Mouse (Mus musculus) lung, postnatal 0 days (tissue): Measurements from ENCODE around the gene Tbc1d10a. TPM values are rescaled to one million over a fixed set of nuclear protein-coding genes. Genes with fewer than 3 reads are reported as not detected.

Experiments used
- ATAC-seq: fragments of 200-750 bp; cut with Nextera tagmentation; 2 replicates; pipeline ENCODE4 v1.8.0; 2017; ENCODE audit warnings: moderate library complexity
- DNase-seq: peaks from one replicate; pipeline ENCODE4 v3.0.0-alpha.2; 2016; ENCODE audit warnings: low spot score
- H3K27ac ChIP-seq: fragments of 300-500 bp; sonication (generic); 2 replicates; pipeline ENCODE4 v1.5.1; 2014; ENCODE audit warnings: antibody characterized with exemption, mild to moderate bottlenecking, low read length, mixed read lengths
- H3K27me3 ChIP-seq: fragments of 300-500 bp; sonication (generic); replicated peaks from 2 replicates; pipeline ENCODE4 v1.6.1; 2014; ENCODE audit warnings: low read length, mixed read lengths; ENCODE audit not compliant: insufficient read depth
- H3K36me3 ChIP-seq: fragments of 300-500 bp; sonication (generic); 2 replicates; pipeline ENCODE4 v1.6.1; 2014; ENCODE audit warnings: low read length, mixed read lengths; ENCODE audit not compliant: insufficient read depth
- H3K4me1 ChIP-seq: fragments of 300-500 bp; sonication (generic); 2 replicates; pipeline ENCODE4 v1.6.1; 2014; ENCODE audit warnings: antibody characterized with exemption, low read depth, low read length, mixed read lengths; ENCODE audit not compliant: insufficient read depth
- H3K4me2 ChIP-seq: fragments of 300-500 bp; sonication (generic); replicated peaks from 2 replicates; pipeline ENCODE4 v1.6.1; 2014; ENCODE audit warnings: low read depth, mild to moderate bottlenecking, low read length, moderate library complexity, mixed read lengths
- H3K4me3 ChIP-seq: fragments of 300-500 bp; sonication (generic); 2 replicates; pipeline ENCODE4 v1.5.1; 2014; ENCODE audit warnings: low read depth, low read length
- H3K9ac ChIP-seq: fragments of 300-500 bp; sonication (generic); replicated peaks from 2 replicates; pipeline ENCODE4 v1.6.1; 2014; ENCODE audit warnings: low read depth, mild to moderate bottlenecking
- H3K9me3 ChIP-seq: fragments of 300-500 bp; sonication (generic); 2 replicates; pipeline ENCODE4 v1.6.1; 2016; ENCODE audit warnings: low read length, mixed read lengths
- CTCF ChIP-seq: IDR thresholded peaks from 2 replicates; pipeline ENCODE4 v1.5.1; 2016; ENCODE audit warnings: antibody characterized with exemption, mild to moderate bottlenecking
- EP300 ChIP-seq: IDR thresholded peaks from 2 replicates; pipeline ENCODE4 v1.6.1; 2016; ENCODE audit warnings: antibody characterized with exemption, mild to moderate bottlenecking, control low read depth
- WGBS: fragments of 180-500 bp; shearing (Covaris S2); extraction: QIAGEN DNeasy Blood & Tissue Kit; methylation state at CpG from one replicate; pipeline ENCODE4 v1.1.7; 2014; 5-methylcytosine and 5-hydroxymethylcytosine counted together
- polyA plus RNA-seq: library from polyadenylated mRNA; unstranded; fragments of >200 nt; fragmentation: Nextera tagmentation; extraction: Ambion mirVana; gene quantifications from 2 replicates; pipeline ENCODE4 v1.2.1, GENCODE M21; 2015

Gene Tbc1d10a
- 41.7 and 43.8 TPM in 2 replicates for polyA plus RNA-seq

DNA sequence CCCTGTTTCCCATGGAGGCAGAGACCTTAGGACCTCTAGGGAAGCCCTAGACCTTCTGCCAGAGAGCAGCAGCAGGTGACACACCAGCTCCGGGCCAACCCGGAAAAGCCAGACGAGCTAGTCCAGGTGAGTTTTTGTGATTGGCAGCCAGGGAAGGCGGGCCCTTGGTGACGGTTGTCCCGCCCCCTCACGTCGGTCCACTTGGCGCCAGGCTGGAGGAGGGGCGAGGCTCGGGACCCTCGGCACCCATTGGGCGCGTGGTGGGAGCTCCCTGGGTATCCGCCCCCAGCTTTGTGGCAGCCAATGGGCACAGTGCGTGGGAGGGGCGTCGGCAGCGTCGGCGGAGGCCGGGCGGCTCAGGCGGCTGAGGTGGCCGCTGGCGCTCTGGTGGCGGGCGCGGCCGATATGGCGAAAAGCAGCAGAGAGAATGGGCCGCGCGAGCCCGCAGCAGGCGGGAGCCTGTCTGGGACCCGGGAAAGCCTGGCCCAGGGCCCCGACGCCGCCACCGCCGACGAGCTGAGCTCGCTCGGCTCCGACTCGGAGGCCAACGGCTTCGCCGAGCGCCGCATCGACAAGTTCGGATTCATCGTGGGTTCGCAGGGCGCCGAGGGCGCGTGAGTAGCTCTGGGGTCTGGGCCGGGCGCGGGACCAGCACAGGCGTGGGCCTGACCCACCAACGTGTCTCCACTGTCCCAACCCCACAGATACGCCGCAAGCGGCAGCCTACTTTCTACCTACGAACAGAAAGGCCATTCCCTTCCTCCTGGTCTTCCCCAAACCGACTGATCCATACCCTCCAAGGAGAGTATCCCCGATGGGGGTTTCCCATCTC is at the start of gene Tbc1d10a:
Gene Tbc1d10a, plus strand, starts transcription at position 304 of the 832 bp plus-strand sequence.
- peak within 1 kb of the TSS; percentile 84 for H3K27ac ChIP-seq
- WGBS: 3% methylated on average over 64 of the region's 71 CpGs
- ATAC-seq: peak; percentile 100

GRCm38 (mm10) chr11:4138964-4139363 is 47.6 kb upstream of the Tbc1d10a start:
- Histone ChIP-seq H3K36me3 (peaks cover 12% of the 10 kb centered on the region; the same call in 1 of the 2 replicates), H3K4me3 (no peak overlapping the region), H3K27me3 (no peaks in the 10 kb centered on the region), H3K4me2 (no peak overlapping the region), H3K27ac (no peak overlapping the region), H3K9me3 (no peaks in the 10 kb centered on the region), H3K4me1 (peaks cover 10% of the 10 kb centered on the region; the same call in 1 of the 2 replicates), H3K9ac (no peak overlapping the region)
- ATAC-seq (no peak), DNase-seq (no peak)
- TF ChIP-seq EP300 (no peak), CTCF (no peak)
- 71% methylated on average over 2 of the region's 2 CpGs for WGBS

More for the DNA sequence above, at the start of gene Tbc1d10a:
- no peaks in the 10 kb centered on the region for H3K27me3 ChIP-seq
- peak within 1 kb of the TSS; percentile 84 for H3K4me3 ChIP-seq
- TF ChIP-seq EP300 (no peak), CTCF (no peak; the same call in 1 of the 2 replicates)
- no peaks in the 10 kb centered on the region for H3K36me3 ChIP-seq
- peaks cover 21% of the 10 kb centered on the region; the same call in 1 of the 2 replicates for H3K4me1 ChIP-seq
- no peaks in the 10 kb centered on the region for H3K9me3 ChIP-seq
- DNase-seq: peak; percentile 99
- H3K4me2 ChIP-seq: peak within 1 kb of the TSS; percentile 94
- peak within 1 kb of the TSS; percentile 91 for H3K9ac ChIP-seq

- Histone ChIP-seq H3K9ac (no peak overlapping the region), H3K4me2 (no peak overlapping the region), H3K4me3 (no peak overlapping the region), H3K27me3 (no peaks in the 10 kb centered on the region), H3K9me3 (no peaks in the 10 kb centered on the region), H3K27ac (peak overlapping the region; percentile 39; the same call in 1 of the 2 replicates), H3K36me3 (peaks cover 12% of the 10 kb centered on the region; the same call in 1 of the 2 replicates), H3K4me1 (peaks cover 2% of the 10 kb centered on the region; the same call in 1 of the 2 replicates)
- TF ChIP-seq EP300: peak; percentile 70
- TF ChIP-seq CTCF: no peak
- ATAC-seq (peak; percentile 87), DNase-seq (peak; percentile 75)
Observed at GRCm38 (mm10) chr11:4141505-4141904, 45.1 kb upstream of the Tbc1d10a start.

GRCm38 (mm10) chr11:4142352-4142751 is 44.2 kb upstream of the Tbc1d10a start:
- no peak for DNase-seq
- H3K4me2 ChIP-seq: no peak overlapping the region
- TF ChIP-seq EP300 (no peak), CTCF (no peak)
- H3K36me3 ChIP-seq: peaks cover 12% of the 10 kb centered on the region; the same call in 1 of the 2 replicates
- 73% methylated on average over 4 of the region's 4 CpGs for WGBS
- H3K9ac ChIP-seq: no peak overlapping the region
- H3K9me3 ChIP-seq: no peaks in the 10 kb centered on the region
- H3K4me1 ChIP-seq: no peaks in the 10 kb centered on the region
- peak overlapping the region; percentile 39; the same call in 1 of the 2 replicates for H3K27ac ChIP-seq
- ATAC-seq: no peak
- no peaks in the 10 kb centered on the region for H3K27me3 ChIP-seq
- H3K4me3 ChIP-seq: no peak overlapping the region

DNA sequence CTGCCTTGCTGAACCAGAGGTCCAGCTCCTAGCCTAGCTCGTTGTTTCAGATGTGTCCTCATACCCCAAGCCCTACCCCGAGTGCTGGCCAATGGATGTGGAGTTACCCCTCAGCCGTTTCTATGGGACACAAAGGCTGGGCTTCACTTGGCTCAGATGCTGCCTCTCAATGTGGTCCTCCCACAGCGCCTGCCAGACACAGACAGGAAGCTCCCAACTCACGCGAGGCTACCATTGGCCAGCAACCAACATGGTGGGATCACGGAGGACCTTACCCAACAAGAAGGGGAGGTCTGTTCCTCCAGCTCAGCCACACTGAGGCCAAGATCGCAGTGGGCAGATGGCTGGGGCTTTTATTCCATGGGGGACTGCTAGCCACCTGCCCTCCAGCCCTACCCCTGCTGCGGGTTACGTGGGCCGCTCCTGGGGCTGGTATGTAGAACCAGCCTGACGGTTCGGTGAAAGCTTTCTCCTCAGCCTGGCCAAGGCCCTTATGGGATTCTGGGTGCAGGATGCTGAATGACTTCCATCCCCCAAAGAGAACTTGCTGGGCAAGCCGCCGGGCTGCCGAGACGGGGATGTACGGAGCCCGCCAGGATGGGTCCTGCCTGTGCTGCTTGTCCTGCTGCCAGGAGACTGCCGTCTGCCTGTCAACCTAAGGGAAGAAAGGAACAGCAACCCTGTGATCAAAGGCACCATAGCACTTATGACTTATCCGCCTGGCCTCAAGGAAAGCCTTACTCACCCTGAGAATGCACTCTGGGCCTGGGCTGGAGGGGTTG is 43.1 kb upstream of the Tbc1d10a start:
- no peak overlapping the region for H3K4me3 ChIP-seq
- WGBS: 85% methylated on average over 21 of the region's 21 CpGs
- TF ChIP-seq EP300: no peak
- TF ChIP-seq CTCF: no peak
- DNase-seq: no peak
- no peak overlapping the region for H3K27ac ChIP-seq
- H3K9me3 ChIP-seq: no peaks in the 10 kb centered on the region
- no peak overlapping the region for H3K4me2 ChIP-seq
- H3K4me1 ChIP-seq: no peaks in the 10 kb centered on the region
- 0 out of 2 replicates have a peak, but pooled peaks cover 9% of the 10 kb centered on the region for H3K36me3 ChIP-seq
- no peak overlapping the region for H3K9ac ChIP-seq
- H3K27me3 ChIP-seq: no peaks in the 10 kb centered on the region
- no peak for ATAC-seq

DNA sequence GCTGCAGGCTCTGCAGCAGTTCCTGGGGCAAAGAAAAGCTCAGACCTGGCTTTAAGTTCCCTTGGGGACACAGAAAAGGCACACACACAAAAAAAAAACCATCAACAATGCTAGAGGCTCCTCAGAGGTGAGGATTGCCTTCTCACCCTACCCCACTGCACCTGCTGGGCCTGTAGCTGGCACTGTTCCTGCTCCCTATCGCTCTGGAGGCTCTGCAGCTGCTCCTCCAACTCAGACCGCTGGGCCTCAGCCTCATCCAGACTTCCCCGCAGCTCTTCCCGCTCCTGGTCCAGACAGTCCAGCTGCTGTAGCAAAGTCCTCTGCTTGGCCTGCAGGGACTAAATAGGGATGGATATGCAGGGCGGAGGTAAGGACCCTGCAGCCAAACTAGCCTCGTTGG is 40.2 kb upstream of the Tbc1d10a start:
- ATAC-seq: no peak
- H3K4me2 ChIP-seq: no peak overlapping the region
- WGBS: 76% methylated on average over 6 of the region's 6 CpGs
- no peaks in the 10 kb centered on the region for H3K9me3 ChIP-seq
- H3K4me1 ChIP-seq: no peaks in the 10 kb centered on the region
- no peak overlapping the region for H3K27ac ChIP-seq
- no peaks in the 10 kb centered on the region for H3K36me3 ChIP-seq
- H3K4me3 ChIP-seq: no peak overlapping the region
- no peaks in the 10 kb centered on the region for H3K27me3 ChIP-seq
- H3K9ac ChIP-seq: no peak overlapping the region
- no peak for DNase-seq
- TF ChIP-seq CTCF: no peak
- no peak for TF ChIP-seq EP300
